Mouse (Mus musculus): Measurements from ENCODE around the gene Tnfsf13.

The Tnfsf13 gene

DNA sequence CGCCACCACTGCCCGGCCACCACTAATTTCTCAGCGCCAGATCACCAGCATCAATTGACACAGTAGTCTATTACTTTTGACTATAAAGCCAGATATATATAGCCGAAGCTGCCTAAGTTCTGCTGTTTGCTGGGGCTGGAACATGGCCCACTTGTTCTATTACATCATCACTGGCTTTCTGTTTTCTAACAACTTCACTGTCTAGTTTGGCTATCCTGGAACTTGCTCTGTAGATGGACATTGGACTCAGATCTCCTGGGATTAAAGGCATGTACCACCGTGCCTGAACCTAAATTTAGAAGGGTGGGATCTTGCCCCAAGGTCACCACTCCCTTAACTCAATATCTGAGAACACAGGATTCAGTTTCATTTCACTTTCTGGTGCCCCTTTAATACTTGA, 39.7 kb downstream of the Tnfsf13 start:
- no peak for DNase-seq

- no peak for DNase-seq
Measured at GRCm38 (mm10) chr11:69635471-69635870, 50.1 kb downstream of the Tnfsf13 start.

DNA sequence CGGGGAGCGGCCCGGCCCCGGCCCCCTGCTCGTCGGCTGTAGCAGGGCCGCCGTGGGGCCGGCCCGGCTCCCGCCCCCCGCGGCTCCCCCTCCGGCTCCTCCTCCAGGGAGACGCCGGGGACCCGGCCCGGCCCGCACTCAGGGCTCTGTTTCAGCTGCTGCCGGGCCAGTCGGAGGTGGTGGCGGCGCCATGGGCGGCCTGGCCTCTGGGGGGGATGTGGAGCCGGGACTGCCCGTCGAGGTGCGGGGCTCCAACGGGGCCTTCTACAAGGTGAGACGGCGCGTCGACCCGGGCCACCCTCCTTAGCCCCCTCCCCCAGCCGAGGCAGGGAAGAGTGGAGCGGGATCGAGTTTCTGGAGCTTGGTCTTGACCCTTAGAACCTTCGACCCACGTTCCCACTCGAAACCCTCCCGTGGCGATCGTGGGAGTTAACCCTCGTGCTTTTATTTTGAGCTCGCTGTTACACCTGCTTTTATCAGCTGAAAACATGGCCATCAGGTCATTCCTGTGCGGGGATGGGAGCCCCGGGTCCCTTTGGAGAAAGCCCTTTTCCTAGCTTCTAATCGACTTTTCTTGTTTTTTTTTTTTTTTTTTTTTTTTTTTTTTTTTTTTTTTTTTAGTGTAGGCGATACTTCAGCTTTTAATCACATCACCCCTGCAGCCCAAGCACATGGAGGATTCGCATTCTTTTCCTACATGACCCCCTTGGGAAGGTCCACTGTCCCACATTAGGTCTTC, 52.3 kb downstream of the Tnfsf13 start:
- DNase-seq, result peak; percentile 67 to 74

Data from lung, adult 18-20 months (tissue).